10 mouse cellular contexts compared by ENCODE assay signal in the genomic region with DNA sequence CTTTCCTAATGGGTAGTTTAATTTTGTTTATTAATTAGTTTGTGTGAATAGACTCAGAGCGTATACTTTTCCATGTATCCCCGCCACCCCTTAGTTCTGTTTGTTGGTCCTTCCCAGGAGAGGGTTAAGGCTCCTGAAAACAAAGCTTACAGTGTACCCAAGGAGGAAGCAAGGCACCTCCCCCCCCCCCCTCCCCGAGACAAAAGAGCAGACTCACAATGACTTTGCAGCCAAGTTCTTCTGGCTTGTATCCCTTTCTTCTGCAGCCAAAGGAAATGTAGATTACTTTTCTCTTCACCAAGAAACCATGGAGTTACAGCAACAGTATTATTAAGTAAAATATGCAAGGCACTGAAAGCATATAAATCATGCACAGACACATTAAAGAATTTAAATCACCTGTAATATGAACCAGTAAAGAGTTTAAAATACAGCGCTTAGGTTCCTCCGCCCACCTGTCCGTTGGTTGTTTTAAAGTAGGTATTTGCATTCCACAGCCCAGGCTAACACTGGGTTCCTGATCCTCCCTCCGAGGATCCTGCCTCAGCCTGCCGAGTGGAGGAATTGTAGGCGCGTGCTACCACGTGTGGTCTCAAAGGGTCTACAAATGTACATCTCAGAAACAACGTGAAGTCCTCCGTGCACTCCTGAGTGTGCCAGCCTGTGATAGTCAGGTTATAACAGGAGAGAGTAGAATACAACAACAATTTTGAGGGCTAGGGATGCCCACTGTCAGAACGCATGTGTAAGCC. TPM values are rescaled to one million over a fixed set of nuclear protein-coding genes. Genes with fewer than 3 reads are reported as not detected.
A peak's percentile ranks its signal among the peaks of the same experiment; 100 is the strongest.
DNase-seq lines count a peak whose midpoint lies in the region; ATAC-seq and TF ChIP-seq lines count a peak whose summit lies in the region.
"Had no signal": no experiment of that assay in that cellular context is flagged by ENCODE, and none has a peak within 500 bp of the region (broad histone marks: within the 10 kb centered on the region; RNA-seq: fewer than 3 reads in every experiment).

No protein-coding gene starts in this region.

- H3K36me3 ChIP-seq in hindbrain, embryonic 10.5 days: no peaks in the 10 kb centered on the region
- H3K36me3 ChIP-seq in hindbrain, embryonic 13.5 days: no peaks in the 10 kb centered on the region
- peaks cover 3% of the 10 kb centered on the region for H3K36me3 ChIP-seq in liver, embryonic 14.5 days (replicated peaks; ENCODE audit: control insufficient read depth, insufficient read depth, low read depth)
- H3K36me3 ChIP-seq: forebrain, embryonic 15.5 days had no signal

- peaks cover 37% of the 10 kb centered on the region for H3K4me1 ChIP-seq in hindbrain, embryonic 10.5 days (replicated peaks)
- peaks cover 26% of the 10 kb centered on the region for H3K4me1 ChIP-seq in hindbrain, embryonic 13.5 days (replicated peaks)
- peaks cover 28% of the 10 kb centered on the region for H3K4me1 ChIP-seq in bone marrow macrophage, adult 2 months (ENCODE audit: control insufficient read depth, insufficient read depth, low read length)
- H3K4me1 ChIP-seq in liver, embryonic 14.5 days (replicated peaks; ENCODE audit: control insufficient read depth in 2 of 2, insufficient read depth in 2 of 2, low read length in 1 of 2): peaks cover 25 to 28% of the 10 kb centered on the region in 2 experiments

- intact Hi-C loops in left cerebral cortex, postnatal 36 days (cut with DNase I): loop anchor here (10.0 kb wide), 1 partner anchor 359 kb away; no protein-coding TSS in a partner anchor

- no peaks in the 10 kb centered on the region for H3K9me3 ChIP-seq in hindbrain, embryonic 10.5 days
- H3K9me3 ChIP-seq in hindbrain, embryonic 13.5 days: no peaks in the 10 kb centered on the region
- H3K9me3 ChIP-seq in liver, embryonic 14.5 days (ENCODE audit: control insufficient read depth, low read length): no peaks in the 10 kb centered on the region
- H3K9me3 ChIP-seq: forebrain, embryonic 15.5 days had no signal

- peak overlapping the region; percentile 62 for H3K27ac ChIP-seq in hindbrain, embryonic 10.5 days
- H3K27ac ChIP-seq in hindbrain, embryonic 13.5 days: no peak overlapping the region
- peak overlapping the region; percentile 47 for H3K27ac ChIP-seq in bone marrow macrophage, adult 2 months (ENCODE audit: insufficient read depth, low read depth, low read length)
- peak overlapping the region; percentile 54 for H3K27ac ChIP-seq in liver, embryonic 14.5 days
- H3K27ac ChIP-seq: forebrain, embryonic 15.5 days had no signal

- H3K27me3 ChIP-seq in hindbrain, embryonic 10.5 days (ENCODE audit: insufficient read depth, poor library complexity, severe bottlenecking): no peaks in the 10 kb centered on the region
- H3K27me3 ChIP-seq in hindbrain, embryonic 13.5 days: no peaks in the 10 kb centered on the region
- H3K27me3 ChIP-seq in liver, embryonic 14.5 days (ENCODE audit: control insufficient read depth, insufficient read depth, low read length): no peaks in the 10 kb centered on the region
- H3K27me3 ChIP-seq: forebrain, embryonic 15.5 days had no signal

- ATAC-seq in hindbrain, embryonic 13.5 days (ENCODE audit: low FRiP score): no peak
- ATAC-seq in liver, embryonic 14.5 days (ENCODE audit: insufficient read depth): no peak
- ATAC-seq: forebrain, embryonic 15.5 days had no signal

- no peak for DNase-seq in hindbrain, embryonic 10.5 days (ENCODE audit: low spot score)
- DNase-seq in ES-CJ7 (ENCODE audit: low read depth, low spot score): peak; percentile 72
- peak in 2 of 3 experiments; percentile 52 to 59 for DNase-seq in liver, embryonic 14.5 days (ENCODE audit: low read depth in 3 of 3, low spot score in 3 of 3)
- DNase-seq in spleen, adult 12 weeks (ENCODE audit: low spot score): no peak
- no peak for DNase-seq in left cerebral cortex, postnatal 36 days (ENCODE audit: low spot score in 2 of 2)
- DNase-seq in frontal cortex, postnatal 25 days (ENCODE audit: low spot score in 2 of 2): no peak
- DNase-seq: layer of hippocampus, adult 9-11 months had no signal

- no peak overlapping the region for H3K4me3 ChIP-seq in hindbrain, embryonic 10.5 days
- no peak overlapping the region for H3K4me3 ChIP-seq in hindbrain, embryonic 13.5 days
- H3K4me3 ChIP-seq in bone marrow macrophage, adult 2 months (ENCODE audit: insufficient read depth, low read length): no peak overlapping the region
- no peak overlapping the region for H3K4me3 ChIP-seq in liver, embryonic 14.5 days (ENCODE audit: insufficient read depth in 1 of 2, low read depth in 2 of 2, low read length in 2 of 2)
- H3K4me3 ChIP-seq: forebrain, embryonic 15.5 days had no signal

- no peak overlapping the region for H3K4me2 ChIP-seq in hindbrain, embryonic 13.5 days
- H3K4me2 ChIP-seq in liver, embryonic 14.5 days (ENCODE audit: low read depth): peak overlapping the region; percentile 56
- H3K4me2 ChIP-seq: forebrain, embryonic 15.5 days had no signal

- WGBS in hindbrain, embryonic 10.5 days: 49% methylated on average over 14 of the region's 14 CpGs
- whole genome bisulfite sequencing in hindbrain, embryonic 13.5 days: 46% methylated on average over 14 of the region's 14 CpGs
- WGBS in liver, embryonic 14.5 days (ENCODE audit: insufficient replicate concordance): 38% methylated on average over 14 of the region's 14 CpGs

- TF ChIP-seq CTCF in bone marrow macrophage, adult 2 months (IDR thresholded peaks at IDR 0.05; ENCODE audit: low read depth, low read length): no peak
- no peak for TF ChIP-seq CTCF in liver, embryonic 14.5 days (IDR thresholded peaks at IDR 0.05; ENCODE audit: low read depth)

- no peak for TF ChIP-seq POLR2A in bone marrow macrophage, adult 2 months (IDR thresholded peaks at IDR 0.05; ENCODE audit: borderline replicate concordance, low read depth, low read length)

- no peak overlapping the region for H3K9ac ChIP-seq in hindbrain, embryonic 13.5 days
- H3K9ac ChIP-seq in liver, embryonic 14.5 days (replicated peaks): peak overlapping the region; percentile 3
- H3K9ac ChIP-seq: forebrain, embryonic 15.5 days had no signal

- TF ChIP-seq EP300 in liver, embryonic 14.5 days (IDR thresholded peaks at IDR 0.05; ENCODE audit: low read depth): peak; percentile 30; the same call in 1 of the 2 replicates

RNA-seq across cellular contexts. Expression of a gene that starts 1.8 kb away (rescaled TPM):
- polyA plus RNA-seq in hindbrain, embryonic 10.5 days (2016; fragmentation: Nextera tagmentation; extraction: Ambion mirVana): 44.3 and 51.2 TPM in 2 replicates
- polyA plus RNA-seq in hindbrain, embryonic 13.5 days (2015; fragmentation: Nextera tagmentation; extraction: Ambion mirVana): 46.7 and 56.4 TPM in 2 replicates
- polyA plus RNA-seq in bone marrow macrophage, adult 2 months (2012; ENCODE audit: insufficient read depth, insufficient read length, missing spikeins): 305 and 316 TPM in 2 replicates
- 95.7 and 140 TPM in 2 replicates for polyA plus RNA-seq in liver, embryonic 14.5 days (2012; rRNA removed)
- polyA plus RNA-seq in liver, embryonic 14.5 days (2014; fragmentation: Nextera tagmentation; extraction: Ambion mirVana): 360 and 422 TPM in 2 replicates
- 10 to 100 TPM; 68.8 to 83.6 TPM for total RNA-seq in left cerebral cortex, postnatal 36 days (2021)

RNA-seq across cellular contexts. Expression of a gene that starts 30.6 kb away (rescaled TPM):
- polyA plus RNA-seq in hindbrain, embryonic 10.5 days (2016; fragmentation: Nextera tagmentation; extraction: Ambion mirVana): 65.0 and 83.1 TPM in 2 replicates
- 58.2 and 59.6 TPM in 2 replicates for polyA plus RNA-seq in hindbrain, embryonic 13.5 days (2015; fragmentation: Nextera tagmentation; extraction: Ambion mirVana)
- polyA plus RNA-seq in bone marrow macrophage, adult 2 months (2012; ENCODE audit: insufficient read depth, insufficient read length, missing spikeins): 43.5 and 45.8 TPM in 2 replicates
- 12.2 and 24.0 TPM in 2 replicates for polyA plus RNA-seq in liver, embryonic 14.5 days (2012; rRNA removed)
- 36.5 and 37.0 TPM in 2 replicates for polyA plus RNA-seq in liver, embryonic 14.5 days (2014; fragmentation: Nextera tagmentation; extraction: Ambion mirVana)
- total RNA-seq in left cerebral cortex, postnatal 36 days (2021): 10 to 100 TPM; 22.9 to 28.7 TPM

RNA-seq across cellular contexts. Expression of a gene that starts 50.3 kb away (rescaled TPM):
- 10.5 and 11.8 TPM in 2 replicates for polyA plus RNA-seq in hindbrain, embryonic 10.5 days (2016; fragmentation: Nextera tagmentation; extraction: Ambion mirVana)
- 6.1 and 7.9 TPM in 2 replicates for polyA plus RNA-seq in hindbrain, embryonic 13.5 days (2015; fragmentation: Nextera tagmentation; extraction: Ambion mirVana)
- 6.8 and 9.8 TPM in 2 replicates for polyA plus RNA-seq in bone marrow macrophage, adult 2 months (2012; ENCODE audit: insufficient read depth, insufficient read length, missing spikeins)
- polyA plus RNA-seq in liver, embryonic 14.5 days (2012; rRNA removed): 3.5 and 4.2 TPM in 2 replicates
- 3.1 and 3.5 TPM in 2 replicates for polyA plus RNA-seq in liver, embryonic 14.5 days (2014; fragmentation: Nextera tagmentation; extraction: Ambion mirVana)
- 10 to 100 TPM; 14.5 to 17.0 TPM for total RNA-seq in left cerebral cortex, postnatal 36 days (2021)

Comparison
In these comparisons a context has a peak if more than half of its experiments do, and no peak if none do; other contexts are left out.
1. DNase-seq: peak in ES-CJ7 (single experiment) and liver, embryonic 14.5 days (2 of 3); none in hindbrain, embryonic 10.5 days (single experiment), spleen, adult 12 weeks (single experiment), left cerebral cortex, postnatal 36 days (0 of 2) and frontal cortex, postnatal 25 days (0 of 2).